Mouse (Mus musculus): ENCODE data around the gene Mcm2.
A peak's percentile ranks its signal among the peaks of the same experiment; 100 is the strongest.

GRCm38 (mm10) chr6:88893559-88893958 lies 5.0 kb downstream of the Mcm2 start:
- peak; percentile 89 for TF ChIP-seq CTCF (IDR thresholded peaks at IDR 0.05; ENCODE audit: control insufficient read depth, insufficient read depth, low read length)
- no peak for TF ChIP-seq POLR2A (IDR thresholded peaks at IDR 0.05; ENCODE audit: borderline replicate concordance, control insufficient read depth, low read depth, low read length)
